ENCODE assay signal across 15 mouse cellular contexts in the genomic region with DNA sequence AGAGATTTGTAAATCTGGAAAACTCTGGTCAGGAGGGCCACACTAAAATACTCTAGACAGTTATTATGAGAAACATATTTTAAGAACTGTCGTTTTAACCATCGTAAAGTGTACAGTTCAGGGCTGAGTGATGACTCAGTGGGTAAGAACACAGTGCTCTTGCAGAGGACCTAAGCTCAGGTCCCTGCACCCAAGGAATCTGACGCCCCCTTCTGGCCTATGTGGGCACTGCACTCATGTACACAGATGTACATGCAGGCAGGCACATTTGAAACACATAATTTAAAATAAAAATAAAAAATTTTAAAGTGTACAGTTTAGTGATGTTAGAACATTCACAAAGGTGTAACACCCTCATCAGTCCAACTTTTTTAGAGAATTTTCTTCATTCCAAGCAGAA.
DNase-seq lines count a peak whose midpoint lies in the region; ATAC-seq and TF ChIP-seq lines count a peak whose summit lies in the region.
"Had no signal": no experiment of that assay in that cellular context is flagged by ENCODE, and none has a peak within 500 bp of the region (broad histone marks: within the 10 kb centered on the region; RNA-seq: fewer than 3 reads in every experiment).

No protein-coding gene starts in this region.

- H3K9ac ChIP-seq in hindbrain, postnatal 0 days (replicated peaks; ENCODE audit: low read length): no peak overlapping the region
- H3K9ac ChIP-seq in hindbrain, embryonic 16.5 days (ENCODE audit: low read depth, low read length): no peak overlapping the region
- H3K9ac ChIP-seq in midbrain, postnatal 0 days (replicated peaks; ENCODE audit: low read length, poor library complexity, severe bottlenecking): no peak overlapping the region
- H3K9ac ChIP-seq in midbrain, embryonic 15.5 days: no peak overlapping the region
- H3K9ac ChIP-seq: hindbrain, embryonic 14.5 days; midbrain, embryonic 13.5 days had no signal

- no peak for ATAC-seq in hindbrain, postnatal 0 days
- no peak for ATAC-seq in hindbrain, embryonic 16.5 days
- no peak for ATAC-seq in midbrain, postnatal 0 days (ENCODE audit: low FRiP score)
- ATAC-seq in midbrain, embryonic 15.5 days (replicated peaks): no peak
- ATAC-seq: midbrain, embryonic 13.5 days had no signal

- no peaks in the 10 kb centered on the region for H3K36me3 ChIP-seq in hindbrain, postnatal 0 days (ENCODE audit: insufficient read depth, low read length)
- no peaks in the 10 kb centered on the region for H3K36me3 ChIP-seq in hindbrain, embryonic 16.5 days (ENCODE audit: control insufficient read depth, insufficient read depth, low read length)
- no peaks in the 10 kb centered on the region for H3K36me3 ChIP-seq in midbrain, postnatal 0 days (ENCODE audit: insufficient read depth, low read length)
- no peaks in the 10 kb centered on the region for H3K36me3 ChIP-seq in midbrain, embryonic 15.5 days (replicated peaks)
- H3K36me3 ChIP-seq: G1E; midbrain, embryonic 13.5 days had no signal

- H3K4me1 ChIP-seq in hindbrain, postnatal 0 days (ENCODE audit: insufficient read depth, low read length): no peaks in the 10 kb centered on the region
- no peaks in the 10 kb centered on the region for H3K4me1 ChIP-seq in hindbrain, embryonic 16.5 days (ENCODE audit: control insufficient read depth, insufficient read depth, low read depth, low read length)
- H3K4me1 ChIP-seq in midbrain, postnatal 0 days (ENCODE audit: insufficient read depth, low read length): no peaks in the 10 kb centered on the region
- H3K4me1 ChIP-seq in midbrain, embryonic 15.5 days: no peaks in the 10 kb centered on the region
- H3K4me1 ChIP-seq: midbrain, embryonic 13.5 days had no signal

- DNase-seq in hindbrain, postnatal 0 days (ENCODE audit: low spot score): no peak
- DNase-seq in midbrain, postnatal 0 days (ENCODE audit: low spot score): no peak
- peak; percentile 13 for DNase-seq in NIH3T3 (ENCODE audit: low read depth)
- peak; percentile 48 for DNase-seq in testis, postnatal 10 days (ENCODE audit: low spot score)
- no peak for DNase-seq in retina, postnatal 1 day
- no peak for DNase-seq in urinary bladder, postnatal 36 days (ENCODE audit: low spot score in 2 of 2)
- DNase-seq: gastrocnemius, postnatal 36 days; lung, postnatal 36 days; thymus, adult 18-20 months had no signal

- H3K4me2 ChIP-seq in hindbrain, postnatal 0 days (ENCODE audit: low read depth, low read length): no peak overlapping the region
- H3K4me2 ChIP-seq in hindbrain, embryonic 16.5 days (ENCODE audit: low read length): no peak overlapping the region
- no peak overlapping the region for H3K4me2 ChIP-seq in midbrain, postnatal 0 days (ENCODE audit: low read depth, low read length, poor library complexity, severe bottlenecking)
- H3K4me2 ChIP-seq in midbrain, embryonic 15.5 days: no peak overlapping the region
- H3K4me2 ChIP-seq: hindbrain, embryonic 14.5 days; midbrain, embryonic 13.5 days had no signal

- H3K27me3 ChIP-seq in hindbrain, postnatal 0 days (ENCODE audit: insufficient read depth, low read length): no peaks in the 10 kb centered on the region
- H3K27me3 ChIP-seq in hindbrain, embryonic 16.5 days (replicated peaks; ENCODE audit: control insufficient read depth, insufficient read depth, low read length): no peaks in the 10 kb centered on the region
- H3K27me3 ChIP-seq in midbrain, postnatal 0 days (ENCODE audit: insufficient read depth, low read length): no peaks in the 10 kb centered on the region
- H3K27me3 ChIP-seq in midbrain, embryonic 15.5 days (replicated peaks): no peaks in the 10 kb centered on the region
- H3K27me3 ChIP-seq: midbrain, embryonic 13.5 days had no signal

- peak; percentile 44 for TF ChIP-seq CTCF in hindbrain, postnatal 0 days (IDR thresholded peaks at IDR 0.05; ENCODE audit: low read depth)
- peak; percentile 44 for TF ChIP-seq CTCF in midbrain, postnatal 0 days (IDR thresholded peaks at IDR 0.05)

- H3K27ac ChIP-seq in hindbrain, postnatal 0 days: no peak overlapping the region
- H3K27ac ChIP-seq in hindbrain, embryonic 16.5 days (ENCODE audit: low read depth, low read length): no peak overlapping the region
- H3K27ac ChIP-seq in midbrain, postnatal 0 days (ENCODE audit: low read depth, low read length): no peak overlapping the region
- H3K27ac ChIP-seq in midbrain, embryonic 15.5 days: no peak overlapping the region
- H3K27ac ChIP-seq: hindbrain, embryonic 14.5 days; midbrain, embryonic 13.5 days had no signal

- H3K4me3 ChIP-seq in hindbrain, postnatal 0 days (ENCODE audit: low read length): no peak overlapping the region
- H3K4me3 ChIP-seq in hindbrain, embryonic 16.5 days (ENCODE audit: low read length): no peak overlapping the region
- H3K4me3 ChIP-seq in midbrain, postnatal 0 days (ENCODE audit: low read depth, low read length): no peak overlapping the region
- no peak overlapping the region for H3K4me3 ChIP-seq in midbrain, embryonic 15.5 days
- H3K4me3 ChIP-seq: erythroblast, embryonic 14.5 days; midbrain, embryonic 13.5 days had no signal

- 62% methylated on average over 3 of the region's 3 CpGs for WGBS in hindbrain, postnatal 0 days
- WGBS in hindbrain, embryonic 16.5 days: 68% methylated on average over 3 of the region's 3 CpGs
- WGBS in midbrain, postnatal 0 days: 67% methylated on average over 3 of the region's 3 CpGs
- WGBS in midbrain, embryonic 15.5 days: 68% methylated on average over 3 of the region's 3 CpGs

- H3K9me3 ChIP-seq in hindbrain, postnatal 0 days (ENCODE audit: low read length): no peaks in the 10 kb centered on the region
- H3K9me3 ChIP-seq in hindbrain, embryonic 16.5 days (ENCODE audit: control insufficient read depth, low read length): peaks cover 2% of the 10 kb centered on the region; the same call in 1 of the 2 replicates
- no peaks in the 10 kb centered on the region for H3K9me3 ChIP-seq in midbrain, postnatal 0 days (ENCODE audit: low read length)
- no peaks in the 10 kb centered on the region for H3K9me3 ChIP-seq in midbrain, embryonic 15.5 days

Comparison
In these comparisons a context has a peak if more than half of its experiments do, and no peak if none do; other contexts are left out.
1. DNase-seq: peak in NIH3T3 (single experiment) and testis, postnatal 10 days (single experiment); none in hindbrain, postnatal 0 days (single experiment), midbrain, postnatal 0 days (single experiment), retina, postnatal 1 day (single experiment) and urinary bladder, postnatal 36 days (0 of 2).